Mouse (Mus musculus) spleen, adult 2 months (tissue): ENCODE results near the gene Postn. TPM values are rescaled to one million over a fixed set of nuclear protein-coding genes. Genes with fewer than 3 reads are reported as not detected.

Experiments
- DNase-seq, 2 experiments: peaks; one replicate each; pipeline versions ENCODE4 v3.0.0 to v3.0.0-alpha.2; 2012 to 2021; ENCODE audit warnings: low spot score in 2 of 2, low read depth in 1 of 2
- H3K27ac ChIP-seq: fragments of 200-500 bp; 2 replicates; pipeline ENCODE4 v1.5.1; 2012; ENCODE audit warnings: low read length, inconsistent platforms; ENCODE audit not compliant: insufficient read depth
- H3K27me3 ChIP-seq: fragments of 200-500 bp; 2 replicates; pipeline ENCODE4 v1.6.1; 2012; ENCODE audit warnings: mild to moderate bottlenecking, moderate library complexity, low read length, inconsistent platforms; ENCODE audit not compliant: control insufficient read depth, insufficient read depth
- H3K36me3 ChIP-seq: fragments of 200-500 bp; 2 replicates; pipeline ENCODE4 v1.6.1; 2012; ENCODE audit warnings: mild to moderate bottlenecking, low read length, inconsistent platforms; ENCODE audit not compliant: control insufficient read depth, insufficient read depth
- H3K4me1 ChIP-seq: fragments of 200-500 bp; 2 replicates; pipeline ENCODE4 v1.6.1; 2011; ENCODE audit warnings: inconsistent platforms; ENCODE audit not compliant: control insufficient read depth, insufficient read depth, insufficient read length
- H3K4me3 ChIP-seq: fragments of 200-500 bp; 2 replicates; pipeline ENCODE4 v1.5.1; 2011; ENCODE audit warnings: mild to moderate bottlenecking, inconsistent platforms; ENCODE audit not compliant: insufficient read depth, insufficient read length; ENCODE audit errors: extremely low read depth
- CTCF ChIP-seq: fragments of 200-500 bp; IDR thresholded peaks from 2 replicates; pipeline ENCODE4 v1.5.1; 2011; ENCODE audit warnings: mild to moderate bottlenecking, inconsistent platforms; ENCODE audit not compliant: insufficient read depth, insufficient read length, insufficient replicate concordance; ENCODE audit errors: extremely low read depth
- POLR2A ChIP-seq: fragments of 200-500 bp; IDR thresholded peaks from 2 replicates; pipeline ENCODE4 v1.6.1; 2011; ENCODE audit warnings: low read depth, low read length, inconsistent platforms
- WGBS: fragments of 180-500 bp; shearing (Covaris S2); methylation state at CpG from one replicate; pipeline ENCODE4 v1.1.7; 2018; 5-methylcytosine and 5-hydroxymethylcytosine counted together
- polyA plus RNA-seq: library from polyadenylated mRNA; depleted of rRNA; stranded (reverse); fragments of >200 nt; gene quantifications from 2 replicates; pipeline ENCODE4 v1.2.3, GENCODE M21; 2012

Gene Postn
- polyA plus RNA-seq, 1 experiment: 1.4 TPM

DNA sequence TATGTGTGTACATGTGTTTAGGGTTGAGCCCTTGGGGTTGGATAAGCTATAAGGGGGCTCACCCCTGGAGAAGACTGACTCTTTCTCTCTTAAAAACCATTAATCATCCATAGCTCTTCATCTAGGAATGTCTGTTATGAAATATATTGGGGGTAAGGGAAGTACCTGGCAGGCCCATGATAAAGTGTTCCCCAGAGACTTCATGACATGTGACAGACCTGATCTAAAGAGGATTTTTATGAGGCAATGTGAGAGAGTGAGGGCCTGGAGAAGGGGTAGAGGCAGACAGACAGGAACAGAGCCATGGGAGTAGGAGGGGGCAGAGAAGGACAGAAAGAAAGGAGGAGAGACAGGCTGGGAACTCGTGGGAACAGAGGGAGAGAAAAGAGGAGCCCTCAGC lies 53.5 kb downstream of the Postn start:
- no peaks in the 10 kb centered on the region for H3K36me3 ChIP-seq
- no peaks in the 10 kb centered on the region for H3K4me1 ChIP-seq
- no peak for DNase-seq
- TF ChIP-seq POLR2A: no peak
- TF ChIP-seq CTCF: no peak
- H3K4me3 ChIP-seq: no peak overlapping the region
- H3K27ac ChIP-seq: no peak overlapping the region
- WGBS: 70% methylated on average over 1 of the region's 1 CpGs
- no peaks in the 10 kb centered on the region for H3K27me3 ChIP-seq

DNA sequence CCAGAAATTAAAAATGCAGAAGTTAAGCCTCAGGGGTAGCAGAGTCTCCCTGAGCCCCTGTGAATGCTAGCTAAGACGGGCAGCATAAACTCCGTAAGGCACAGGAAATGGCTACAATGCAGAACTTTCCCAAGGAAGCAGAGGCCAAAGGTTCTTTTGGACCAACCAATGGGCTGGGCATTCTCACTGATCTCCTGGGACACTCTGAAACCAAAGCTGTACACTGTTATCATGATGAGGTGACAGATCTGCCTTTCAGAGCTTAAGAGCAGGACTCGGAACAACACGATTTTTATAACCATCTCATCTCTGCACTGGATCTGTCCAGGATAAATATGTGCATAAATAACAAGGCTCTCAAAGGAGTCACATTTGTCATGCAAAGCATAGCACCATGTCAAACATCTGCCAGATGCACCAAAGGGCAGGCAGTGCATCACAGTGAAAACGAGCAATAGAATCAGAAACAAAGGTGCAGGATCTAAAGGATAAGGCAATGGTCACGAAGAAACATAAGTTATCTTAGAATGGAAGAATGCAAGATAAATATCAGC lies 57.0 kb downstream of the Postn start:
- TF ChIP-seq CTCF (no peak), POLR2A (no peak)
- Histone ChIP-seq H3K4me1 (no peaks in the 10 kb centered on the region), H3K36me3 (no peaks in the 10 kb centered on the region), H3K27ac (no peak overlapping the region), H3K27me3 (no peaks in the 10 kb centered on the region), H3K4me3 (no peak overlapping the region)
- 68% methylated on average over 6 of the region's 6 CpGs for WGBS
- DNase-seq: no peak

DNA sequence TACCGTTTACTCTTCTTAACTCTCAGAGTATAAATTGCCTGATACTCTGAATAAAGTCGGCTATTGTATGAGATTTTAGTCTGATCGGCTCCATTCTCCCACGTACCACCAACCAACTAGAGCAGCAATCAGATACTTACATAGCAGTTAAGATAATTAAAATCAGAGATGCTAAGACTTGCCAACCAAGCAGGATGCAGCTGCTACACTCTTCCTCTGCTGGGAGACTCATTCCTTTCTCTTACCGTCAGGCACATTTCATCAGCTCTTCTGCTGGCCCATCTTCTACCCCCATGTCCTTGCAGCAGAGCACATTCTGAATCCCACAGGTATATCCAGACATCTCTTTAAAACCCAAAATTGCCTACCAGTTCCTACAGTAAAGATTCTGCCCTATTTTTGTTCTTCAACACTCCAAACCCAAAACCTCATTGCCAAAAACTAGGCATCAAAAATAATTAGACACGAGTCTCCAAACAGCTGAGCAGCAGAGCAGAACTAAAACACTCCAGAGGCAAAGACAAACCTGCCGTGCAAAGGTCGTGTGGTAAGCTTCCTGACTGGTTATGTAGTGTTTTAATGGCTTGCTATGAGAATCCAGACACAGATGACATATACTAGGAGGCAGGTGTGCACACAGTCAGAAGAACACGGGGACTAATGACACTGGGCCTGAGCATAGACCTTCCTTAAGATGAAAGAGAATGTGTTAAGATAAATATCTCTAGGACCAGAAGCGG lies 59.5 kb downstream of the Postn start:
- 84% methylated on average over 10 of the region's 10 CpGs for WGBS
- no peak for TF ChIP-seq CTCF
- TF ChIP-seq POLR2A: no peak
- Histone ChIP-seq H3K27me3 (no peaks in the 10 kb centered on the region), H3K4me3 (no peak overlapping the region), H3K4me1 (no peaks in the 10 kb centered on the region), H3K36me3 (no peaks in the 10 kb centered on the region), H3K27ac (no peak overlapping the region)
- no peak for DNase-seq

DNA sequence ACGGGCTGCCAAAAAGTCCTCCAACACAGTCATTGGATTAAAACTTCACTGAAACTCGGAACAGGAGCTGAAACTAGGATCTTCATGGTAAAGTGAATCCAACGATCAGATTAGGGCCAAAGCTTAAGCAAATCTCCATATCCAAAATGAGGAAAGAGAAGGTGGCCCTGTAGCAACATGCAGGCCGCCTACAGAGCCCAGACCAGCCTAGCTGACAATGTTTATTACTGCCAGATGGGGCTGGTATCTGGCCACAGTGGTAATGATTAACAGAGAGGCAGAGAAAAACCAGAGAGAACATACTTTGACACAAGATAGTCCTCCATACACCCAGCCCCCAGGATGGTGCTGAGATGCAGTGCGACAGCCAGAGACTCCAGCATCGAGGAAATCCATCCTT lies 60.1 kb downstream of the Postn start:
- no peaks in the 10 kb centered on the region for H3K36me3 ChIP-seq
- no peak overlapping the region for H3K27ac ChIP-seq
- TF ChIP-seq CTCF (no peak), POLR2A (no peak)
- 89% methylated on average over 6 of the region's 6 CpGs for WGBS
- H3K4me1 ChIP-seq: no peaks in the 10 kb centered on the region
- DNase-seq: no peak
- H3K4me3 ChIP-seq: no peak overlapping the region
- H3K27me3 ChIP-seq: no peaks in the 10 kb centered on the region

DNA sequence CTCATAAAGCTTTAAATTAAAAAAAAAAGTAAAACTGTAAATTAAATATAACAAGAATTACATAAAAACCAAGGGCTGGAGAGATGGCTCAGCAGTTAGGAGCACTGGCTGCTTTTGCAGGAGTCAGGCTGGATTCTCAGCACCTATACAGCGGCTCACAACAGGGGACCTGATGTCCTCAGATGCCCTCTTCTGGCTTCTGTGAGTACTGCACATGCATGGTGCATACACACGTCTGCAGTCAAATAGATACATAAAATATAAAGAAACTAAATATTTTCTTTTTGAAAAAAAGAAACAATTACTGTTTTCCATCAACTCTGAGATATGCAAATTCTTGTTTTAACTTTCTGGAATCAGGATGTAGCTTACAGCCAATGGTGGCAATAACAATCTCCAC lies 60.8 kb downstream of the Postn start:
- TF ChIP-seq CTCF (no peak), POLR2A (no peak)
- Histone ChIP-seq H3K27me3 (no peaks in the 10 kb centered on the region), H3K4me1 (no peaks in the 10 kb centered on the region), H3K4me3 (no peak overlapping the region), H3K27ac (no peak overlapping the region), H3K36me3 (no peaks in the 10 kb centered on the region)
- WGBS: 95% methylated on average over 2 of the region's 2 CpGs
- DNase-seq: no peak

DNA sequence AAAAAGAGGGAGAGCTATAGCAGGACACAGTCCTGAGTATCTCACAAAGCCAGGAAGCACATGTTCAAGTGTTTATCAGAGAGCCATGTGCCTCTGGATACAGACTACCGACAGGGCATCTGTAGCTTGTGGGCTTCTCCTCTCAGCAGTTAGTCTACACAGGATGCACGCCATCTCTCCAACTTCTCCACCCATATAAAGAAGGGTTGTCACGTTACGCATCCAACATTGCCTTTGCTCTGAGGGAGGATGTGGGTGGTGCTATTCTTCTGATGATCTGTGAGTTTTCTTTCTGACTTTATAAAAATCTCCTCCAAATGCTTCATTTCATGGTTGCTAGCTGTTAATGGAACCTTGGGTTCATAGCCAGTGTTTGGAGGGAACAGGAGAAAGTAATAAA lies 63.2 kb downstream of the Postn start:
- no peaks in the 10 kb centered on the region for H3K27me3 ChIP-seq
- H3K27ac ChIP-seq: no peak overlapping the region
- DNase-seq: no peak
- H3K4me1 ChIP-seq: no peaks in the 10 kb centered on the region
- no peak overlapping the region for H3K4me3 ChIP-seq
- WGBS: 77% methylated on average over 4 of the region's 4 CpGs
- H3K36me3 ChIP-seq: no peaks in the 10 kb centered on the region
- no peak for TF ChIP-seq POLR2A
- TF ChIP-seq CTCF: no peak

DNA sequence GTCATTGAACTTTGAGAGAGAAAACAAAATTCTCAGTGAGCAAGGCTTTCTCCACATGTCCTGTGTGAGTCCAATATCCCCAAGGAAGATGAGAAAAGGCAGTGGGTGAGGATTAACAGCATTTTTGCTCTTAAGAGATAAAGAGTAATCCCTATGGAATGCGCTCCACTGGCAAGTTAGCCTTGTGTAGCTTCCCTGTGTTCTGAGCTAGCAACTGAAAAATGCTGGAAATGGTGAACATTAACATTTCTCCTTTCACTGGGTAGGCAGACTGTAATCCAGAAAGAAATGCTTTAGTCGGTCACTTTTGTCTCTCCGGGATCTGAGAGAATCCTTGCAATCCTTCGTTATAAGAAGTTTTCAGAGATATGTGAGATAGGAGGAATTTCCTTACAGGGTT lies 70.8 kb downstream of the Postn start:
- 94% methylated on average over 4 of the region's 4 CpGs for WGBS

More for the DNA sequence above, 70.8 kb downstream of the Postn start:
- Histone ChIP-seq H3K27ac (no peak overlapping the region), H3K27me3 (no peaks in the 10 kb centered on the region), H3K4me1 (no peaks in the 10 kb centered on the region), H3K36me3 (no peaks in the 10 kb centered on the region), H3K4me3 (no peak overlapping the region)
- no peak for TF ChIP-seq POLR2A
- TF ChIP-seq CTCF: no peak
- no peak for DNase-seq
